Comparison of ENCODE assay signal across 10 mouse cellular contexts in the genomic region with DNA sequence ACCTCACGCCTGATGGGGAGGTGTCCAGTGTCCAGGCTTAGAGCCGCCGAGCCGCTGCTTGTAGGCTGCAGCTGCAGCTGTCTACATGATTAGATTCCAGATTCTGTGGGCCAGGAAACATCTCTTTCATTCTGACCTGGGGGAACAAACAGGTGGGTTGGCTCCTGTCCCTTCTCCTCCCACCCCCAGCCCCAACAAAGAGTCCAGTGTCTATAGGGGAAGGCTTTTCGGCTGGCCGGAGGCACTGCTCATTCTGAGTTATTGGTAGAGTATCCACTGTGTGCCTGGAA. TPM values are rescaled to one million over a fixed set of nuclear protein-coding genes. Genes with fewer than 3 reads are reported as not detected.
DNase-seq lines count a peak whose midpoint lies in the region; ATAC-seq and TF ChIP-seq lines count a peak whose summit lies in the region.
"Had no signal": no experiment of that assay in that cellular context is flagged by ENCODE, and none has a peak within 500 bp of the region (broad histone marks: within the 10 kb centered on the region; RNA-seq: fewer than 3 reads in every experiment).

No protein-coding gene starts in this region.

- H3K4me2 ChIP-seq in embryonic facial prominence, embryonic 12.5 days (replicated peaks), result peak overlapping the region; percentile 32
- peak overlapping the region; percentile 36; the same call in 1 of the 2 replicates for H3K4me2 ChIP-seq in hindbrain, embryonic 16.5 days (ENCODE audit: low read length)
- peak overlapping the region; percentile 37 for H3K4me2 ChIP-seq in midbrain, embryonic 15.5 days

- no peak for TF ChIP-seq CTCF in gastrocnemius, adult 2 months (IDR thresholded peaks at IDR 0.05)

- H3K36me3 ChIP-seq in embryonic facial prominence, embryonic 12.5 days, result no peaks in the 10 kb centered on the region
- H3K36me3 ChIP-seq in hindbrain, embryonic 16.5 days (ENCODE audit: control insufficient read depth, insufficient read depth, low read length), result no peaks in the 10 kb centered on the region
- H3K36me3 ChIP-seq in midbrain, embryonic 15.5 days (replicated peaks), result no peaks in the 10 kb centered on the region

- no peaks in the 10 kb centered on the region for H3K9me3 ChIP-seq in embryonic facial prominence, embryonic 12.5 days
- H3K9me3 ChIP-seq in hindbrain, embryonic 16.5 days (ENCODE audit: control insufficient read depth, low read length), result no peaks in the 10 kb centered on the region
- H3K9me3 ChIP-seq in midbrain, embryonic 15.5 days, result no peaks in the 10 kb centered on the region

- no peaks in the 10 kb centered on the region for H3K27me3 ChIP-seq in embryonic facial prominence, embryonic 12.5 days
- H3K27me3 ChIP-seq in hindbrain, embryonic 16.5 days (replicated peaks; ENCODE audit: control insufficient read depth, insufficient read depth, low read length), result no peaks in the 10 kb centered on the region
- H3K27me3 ChIP-seq in midbrain, embryonic 15.5 days (replicated peaks), result no peaks in the 10 kb centered on the region

- H3K4me1 ChIP-seq in embryonic facial prominence, embryonic 12.5 days, result peaks cover 90% of the 10 kb centered on the region
- peaks cover 63% of the 10 kb centered on the region for H3K4me1 ChIP-seq in hindbrain, embryonic 16.5 days (ENCODE audit: control insufficient read depth, insufficient read depth, low read depth, low read length)
- H3K4me1 ChIP-seq in midbrain, embryonic 15.5 days, result peaks cover 84% of the 10 kb centered on the region

- intact Hi-C loops in gastrocnemius, adult 2 months (cut with DNase I), result no loop called here
- intact Hi-C loops in gastrocnemius, postnatal 14 days (cut with DNase I; ENCODE audit: low total_unique reads), result no loop called here

- no peak overlapping the region for H3K4me3 ChIP-seq in gastrocnemius, adult 2 months
- H3K4me3 ChIP-seq in embryonic facial prominence, embryonic 12.5 days, result no peak overlapping the region
- no peak overlapping the region for H3K4me3 ChIP-seq in hindbrain, embryonic 16.5 days (ENCODE audit: low read length)
- H3K4me3 ChIP-seq in midbrain, embryonic 15.5 days, result no peak overlapping the region

- no peak overlapping the region for H3K9ac ChIP-seq in embryonic facial prominence, embryonic 12.5 days
- peak overlapping the region; percentile 50 for H3K9ac ChIP-seq in hindbrain, embryonic 16.5 days (ENCODE audit: low read depth, low read length)
- peak overlapping the region; percentile 7; the same call in 1 of the 2 replicates for H3K9ac ChIP-seq in midbrain, embryonic 15.5 days

- H3K27ac ChIP-seq in gastrocnemius, adult 2 months, result peak overlapping the region; percentile 99
- H3K27ac ChIP-seq in embryonic facial prominence, embryonic 12.5 days, result peak overlapping the region; percentile 81
- H3K27ac ChIP-seq in hindbrain, embryonic 16.5 days (ENCODE audit: low read depth, low read length), result peak overlapping the region; percentile 1; the same call in 1 of the 2 replicates
- peak overlapping the region; percentile 33 for H3K27ac ChIP-seq in midbrain, embryonic 15.5 days

- DNase-seq in gastrocnemius, adult 2 months, result no peak
- no peak for DNase-seq in gastrocnemius, postnatal 14 days
- no peak for DNase-seq in urinary bladder, adult 2 months (ENCODE audit: low spot score)
- DNase-seq in layer of hippocampus, adult 8-10 months (ENCODE audit: low spot score in 2 of 2), result no peak
- no peak for DNase-seq in cerebellum, postnatal 25 days
- DNase-seq: heart, postnatal 4 days; spleen, adult 18-20 months had no signal

- no peak for ATAC-seq in embryonic facial prominence, embryonic 12.5 days (ENCODE audit: insufficient number of reproducible peaks, insufficient read depth, low FRiP score, low TSS enrichment)
- peak; percentile 25; the same call in 1 of the 2 replicates for ATAC-seq in hindbrain, embryonic 16.5 days
- ATAC-seq in midbrain, embryonic 15.5 days (replicated peaks), result no peak

- WGBS in embryonic facial prominence, embryonic 12.5 days, result 34% methylated on average over 6 of the region's 6 CpGs
- 15% methylated on average over 6 of the region's 6 CpGs for WGBS in hindbrain, embryonic 16.5 days
- WGBS in midbrain, embryonic 15.5 days, result 30% methylated on average over 6 of the region's 6 CpGs

RNA-seq across cellular contexts. Expression of a gene that starts 10.7 kb away (rescaled TPM):
- total RNA-seq in gastrocnemius, adult 2 months (2021), result 1 to 10 TPM; 3.5 to 5.3 TPM
- 1 to 10 TPM; 3.4 to 8.1 TPM for total RNA-seq in gastrocnemius, postnatal 14 days (2021)
- polyA plus RNA-seq in embryonic facial prominence, embryonic 12.5 days (2016; fragmentation: Nextera tagmentation; extraction: Ambion mirVana), result 16.8 and 18.8 TPM in 2 replicates
- polyA plus RNA-seq in hindbrain, embryonic 16.5 days (2015; fragmentation: Nextera tagmentation; extraction: Ambion mirVana), result 7.8 and 9.7 TPM in 2 replicates
- polyA plus RNA-seq in midbrain, embryonic 15.5 days (2015; fragmentation: Nextera tagmentation; extraction: Ambion mirVana), result 16.2 and 16.7 TPM in 2 replicates
- 4.3 and 8.2 TPM in 2 replicates for polyA plus RNA-seq in urinary bladder, adult 2 months (2012; rRNA removed)
- total RNA-seq in layer of hippocampus, adult 8-10 months (2022), result 10 to 100 TPM; 20.0 to 23.4 (median 21.4) TPM

Comparison
In these comparisons a context has a peak if more than half of its experiments do, and no peak if none do; other contexts are left out.
1. H3K27ac ChIP-seq: peak in every context shown above with its lines; median percentile 99 in gastrocnemius, adult 2 months; 81 in embryonic facial prominence, embryonic 12.5 days; 33 in midbrain, embryonic 15.5 days; 1 in hindbrain, embryonic 16.5 days.